Mouse (Mus musculus): Measurements from ENCODE around the gene Rmi2. TPM values are rescaled to one million over a fixed set of nuclear protein-coding genes. Genes with fewer than 3 reads are reported as not detected.

Rmi2 gene
- total RNA-seq (2014; fragmentation: Nextera tagmentation): 8.9 and 9.5 TPM in 2 replicates
- total RNA-seq (2017): 5.1 and 5.7 TPM in 2 replicates
- 7.8 and 8.3 TPM in 2 replicates for polyA plus RNA-seq (2012)

DNA sequence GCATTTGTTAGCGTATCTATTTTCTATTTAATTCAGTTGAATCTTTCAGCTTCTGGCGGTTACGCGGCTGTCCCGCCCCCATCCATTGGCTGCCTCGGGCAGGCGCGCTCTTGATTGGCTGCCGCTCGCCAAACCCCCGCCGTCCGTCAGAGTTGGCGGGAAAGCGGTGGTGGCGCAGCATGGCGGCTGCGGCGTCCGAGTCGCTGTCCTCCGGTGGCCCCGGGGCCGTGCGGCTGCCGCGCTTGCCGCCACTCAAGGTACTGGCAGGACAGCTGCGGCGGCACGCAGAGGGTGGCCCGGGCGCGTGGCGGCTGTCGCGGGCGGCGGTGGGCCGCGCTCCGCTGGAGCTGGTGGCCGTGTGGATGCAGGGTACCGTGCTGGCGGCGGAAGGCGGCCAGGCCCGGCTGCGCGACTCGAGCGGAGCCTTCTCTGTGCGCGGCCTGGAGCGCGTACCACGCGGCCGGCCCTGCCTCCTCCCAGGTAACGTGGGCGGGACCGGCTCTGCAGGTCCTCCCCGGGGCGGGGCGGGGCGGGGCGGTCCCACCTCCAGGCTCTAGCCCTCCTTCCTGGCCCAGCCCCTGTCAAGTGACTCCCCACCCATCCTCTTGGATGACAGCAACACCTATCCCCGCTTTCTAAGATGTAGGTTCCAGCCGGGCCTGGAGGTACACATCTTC is at the start of gene Rmi2:
Rmi2 (plus strand) TSS at position 149 of the 677 bp plus-strand sequence.
- ATAC-seq (ENCODE audit: extremely low read depth, insufficient number of reproducible peaks, low FRiP score, poor library complexity, severe bottlenecking) (peak; percentile 80), DNase-seq (ENCODE audit: low spot score) (peak; percentile 100)
- Histone ChIP-seq H3K9me3 (replicated peaks) (0 out of 2 replicates have a peak, but pooled peaks cover 2% of the 10 kb centered on the region), H3K36me3 (replicated peaks) (peaks cover 32% of the 10 kb centered on the region), H3K4me1 (ENCODE audit: insufficient read depth, low read depth, low read length) (peaks cover 50% of the 10 kb centered on the region), H3K4me3 (ENCODE audit: low read depth, low read length) (peak within 1 kb of the TSS; percentile 92), H3K27me3 (ENCODE audit: insufficient read depth, low read length) (no peaks in the 10 kb centered on the region)
- TF ChIP-seq CTCF (IDR thresholded peaks at IDR 0.05; ENCODE audit: low read depth, low read length): no peak
- TF ChIP-seq TAL1 (conservative IDR thresholded peaks at IDR 0.05; ENCODE audit: low read depth, low read length): no peak
- TF ChIP-seq GATA1 (IDR thresholded peaks at IDR 0.05; ENCODE audit: borderline replicate concordance, low read length): no peak
- no peak for TF ChIP-seq POLR2AphosphoS5 (IDR thresholded peaks at IDR 0.05; ENCODE audit: insufficient replicate concordance, low read depth, low read length)
- TF ChIP-seq GATA2 (IDR thresholded peaks at IDR 0.05; ENCODE audit: borderline replicate concordance, low read depth, low read length): no peak

DNA sequence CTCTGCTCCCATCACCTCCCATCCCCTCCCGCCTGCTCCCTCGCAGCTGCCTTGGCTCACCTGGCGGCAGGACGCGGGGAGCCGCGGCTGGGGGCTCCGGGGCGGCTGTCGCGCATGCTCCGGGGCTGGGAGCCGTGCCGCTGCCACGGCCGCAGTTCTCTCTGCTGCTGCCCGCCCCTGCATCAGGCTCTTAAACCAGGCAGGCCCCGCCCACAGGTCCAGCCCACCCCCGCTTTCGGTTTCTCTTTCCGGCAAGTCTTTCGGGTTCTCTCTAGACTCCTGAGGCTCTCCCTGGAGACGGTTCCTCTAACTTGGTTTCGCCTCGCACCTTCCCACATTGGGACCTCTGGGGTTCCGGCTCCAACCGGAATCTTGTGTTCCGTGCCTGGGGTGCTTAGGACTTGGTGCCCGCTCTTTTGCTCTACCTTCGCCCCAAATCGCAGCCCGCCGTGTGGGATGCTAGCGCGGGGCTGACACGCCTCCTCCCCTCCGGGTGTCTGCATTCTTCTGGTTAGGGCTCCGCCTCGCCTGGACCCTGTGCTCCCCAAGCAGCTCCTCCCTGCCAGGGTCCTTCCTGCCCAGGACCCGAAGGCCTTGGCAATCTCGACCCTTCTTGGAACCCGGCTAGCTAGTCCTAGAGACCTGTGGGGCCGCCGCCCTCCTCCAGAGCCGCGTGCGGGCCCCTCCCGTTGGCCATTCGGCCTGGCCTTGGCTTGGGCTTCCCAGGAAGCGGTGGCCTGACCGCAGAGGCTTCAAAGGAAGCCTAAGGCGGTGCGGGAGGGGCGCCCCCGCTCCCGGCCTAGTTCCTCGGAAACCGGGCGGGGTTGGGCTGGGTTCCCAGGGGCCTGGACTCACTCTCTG is 49.3 kb upstream of the Rmi2 start, which contains the start of gene Socs1:
Socs1 (minus strand) TSS at position 166 of the 861 bp plus-strand sequence.
- peak within 1 kb of the TSS; percentile 84 for H3K4me3 ChIP-seq (ENCODE audit: low read depth, low read length)
- TF ChIP-seq GATA1 (IDR thresholded peaks at IDR 0.05; ENCODE audit: borderline replicate concordance, low read length) (no peak), CTCF (IDR thresholded peaks at IDR 0.05; ENCODE audit: low read depth, low read length) (no peak), POLR2AphosphoS5 (IDR thresholded peaks at IDR 0.05; ENCODE audit: insufficient replicate concordance, low read depth, low read length) (no peak), TAL1 (conservative IDR thresholded peaks at IDR 0.05; ENCODE audit: low read depth, low read length) (no peak), GATA2 (IDR thresholded peaks at IDR 0.05; ENCODE audit: borderline replicate concordance, low read depth, low read length) (no peak)
- peaks cover 78% of the 10 kb centered on the region for H3K4me1 ChIP-seq (ENCODE audit: insufficient read depth, low read depth, low read length)
- H3K27me3 ChIP-seq (ENCODE audit: insufficient read depth, low read length): peaks cover 16% of the 10 kb centered on the region
- ATAC-seq (ENCODE audit: extremely low read depth, insufficient number of reproducible peaks, low FRiP score, poor library complexity, severe bottlenecking): peak; percentile 66
- DNase-seq (ENCODE audit: low spot score): peak; percentile 95
- peaks cover 7% of the 10 kb centered on the region for H3K9me3 ChIP-seq (replicated peaks)
- peaks cover 38% of the 10 kb centered on the region for H3K36me3 ChIP-seq (replicated peaks)

DNA sequence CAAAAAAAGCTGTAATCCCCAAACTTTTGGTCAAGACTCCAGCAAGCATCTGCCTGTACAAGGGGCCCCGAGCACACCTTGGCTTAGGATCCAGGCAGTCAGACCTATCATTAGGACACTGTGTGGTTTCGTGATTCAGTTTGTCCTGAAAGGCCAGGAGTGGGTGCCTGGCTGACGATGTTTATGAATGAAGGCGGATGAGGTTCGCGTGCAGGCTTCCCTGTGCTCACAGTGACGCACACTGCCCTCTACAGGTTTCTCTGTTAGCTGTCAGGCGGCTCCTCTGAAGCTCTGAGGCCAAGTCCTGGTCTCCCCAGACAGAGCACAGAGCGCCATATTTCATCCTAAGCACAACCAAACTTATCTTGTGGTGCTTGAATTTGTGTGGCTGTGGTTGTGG is 48.6 kb upstream of the Rmi2 start:
- H3K4me3 ChIP-seq (ENCODE audit: low read depth, low read length): peak overlapping the region; percentile 84

DNA sequence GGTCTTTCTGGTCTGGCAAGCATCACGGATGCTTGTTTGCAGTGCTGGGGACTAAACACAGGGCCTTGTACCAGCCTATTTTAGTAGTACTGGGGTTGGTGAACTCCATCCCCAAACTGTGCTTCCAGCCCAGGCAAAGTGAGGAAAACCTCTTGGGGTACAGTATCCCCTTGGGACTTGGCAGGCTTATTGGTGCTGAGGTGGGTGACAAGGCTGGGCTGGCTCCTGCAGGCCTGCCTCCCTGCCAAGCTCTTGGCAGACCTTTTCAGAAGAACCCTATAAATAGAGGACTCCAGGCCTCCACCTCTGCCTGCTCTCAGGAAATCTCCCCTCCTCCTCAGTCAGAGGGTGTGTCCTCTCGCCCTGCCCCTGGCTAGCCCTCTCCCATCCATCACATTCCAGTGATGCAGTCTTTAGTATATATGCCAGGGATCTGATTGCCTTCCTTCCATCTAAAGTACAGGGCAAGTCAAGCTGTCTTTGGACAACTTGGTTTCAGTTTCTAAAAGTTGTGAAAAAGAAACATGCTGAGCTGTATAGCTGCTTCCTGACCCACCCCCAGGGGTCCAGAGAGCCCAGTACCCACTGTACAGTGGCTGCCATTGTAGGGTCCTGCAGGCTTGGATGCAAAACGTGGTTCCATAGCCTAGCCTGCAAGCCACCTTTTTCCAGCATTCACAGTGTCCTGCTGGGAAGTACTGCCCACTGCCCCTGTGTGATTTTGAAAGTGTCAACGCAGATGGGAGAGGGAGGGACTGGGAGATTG is 47.9 kb upstream of the Rmi2 start:
- peaks cover 74% of the 10 kb centered on the region for H3K4me1 ChIP-seq (ENCODE audit: insufficient read depth, low read depth, low read length)
- no peak for DNase-seq (ENCODE audit: low spot score)
- TF ChIP-seq CTCF (IDR thresholded peaks at IDR 0.05; ENCODE audit: low read depth, low read length) (no peak), TAL1 (conservative IDR thresholded peaks at IDR 0.05; ENCODE audit: low read depth, low read length) (no peak), GATA2 (IDR thresholded peaks at IDR 0.05; ENCODE audit: borderline replicate concordance, low read depth, low read length) (no peak), GATA1 (IDR thresholded peaks at IDR 0.05; ENCODE audit: borderline replicate concordance, low read length) (no peak), POLR2AphosphoS5 (IDR thresholded peaks at IDR 0.05; ENCODE audit: insufficient replicate concordance, low read depth, low read length) (no peak)
- H3K4me3 ChIP-seq (ENCODE audit: low read depth, low read length): peak overlapping the region; percentile 84; the same call in 1 of the 2 replicates
- peaks cover 29% of the 10 kb centered on the region for H3K27me3 ChIP-seq (ENCODE audit: insufficient read depth, low read length)
- H3K9me3 ChIP-seq (replicated peaks): peaks cover 7% of the 10 kb centered on the region
- peaks cover 26% of the 10 kb centered on the region for H3K36me3 ChIP-seq (replicated peaks)
- no peak for ATAC-seq (ENCODE audit: extremely low read depth, insufficient number of reproducible peaks, low FRiP score, poor library complexity, severe bottlenecking)

More for the DNA sequence above, 48.6 kb upstream of the Rmi2 start:
- peak; percentile 76 for DNase-seq (ENCODE audit: low spot score)
- TF ChIP-seq GATA2 (IDR thresholded peaks at IDR 0.05; ENCODE audit: borderline replicate concordance, low read depth, low read length) (no peak), POLR2AphosphoS5 (IDR thresholded peaks at IDR 0.05; ENCODE audit: insufficient replicate concordance, low read depth, low read length) (no peak), CTCF (IDR thresholded peaks at IDR 0.05; ENCODE audit: low read depth, low read length) (peak; percentile 62), TAL1 (conservative IDR thresholded peaks at IDR 0.05; ENCODE audit: low read depth, low read length) (no peak), GATA1 (IDR thresholded peaks at IDR 0.05; ENCODE audit: borderline replicate concordance, low read length) (no peak)
- peaks cover 23% of the 10 kb centered on the region for H3K27me3 ChIP-seq (ENCODE audit: insufficient read depth, low read length)
- peak; percentile 35; the same call in 1 of the 2 replicates for ATAC-seq (ENCODE audit: extremely low read depth, insufficient number of reproducible peaks, low FRiP score, poor library complexity, severe bottlenecking)
- peaks cover 32% of the 10 kb centered on the region for H3K36me3 ChIP-seq (replicated peaks)
- peaks cover 7% of the 10 kb centered on the region for H3K9me3 ChIP-seq (replicated peaks)
- peaks cover 78% of the 10 kb centered on the region for H3K4me1 ChIP-seq (ENCODE audit: insufficient read depth, low read depth, low read length)

DNA sequence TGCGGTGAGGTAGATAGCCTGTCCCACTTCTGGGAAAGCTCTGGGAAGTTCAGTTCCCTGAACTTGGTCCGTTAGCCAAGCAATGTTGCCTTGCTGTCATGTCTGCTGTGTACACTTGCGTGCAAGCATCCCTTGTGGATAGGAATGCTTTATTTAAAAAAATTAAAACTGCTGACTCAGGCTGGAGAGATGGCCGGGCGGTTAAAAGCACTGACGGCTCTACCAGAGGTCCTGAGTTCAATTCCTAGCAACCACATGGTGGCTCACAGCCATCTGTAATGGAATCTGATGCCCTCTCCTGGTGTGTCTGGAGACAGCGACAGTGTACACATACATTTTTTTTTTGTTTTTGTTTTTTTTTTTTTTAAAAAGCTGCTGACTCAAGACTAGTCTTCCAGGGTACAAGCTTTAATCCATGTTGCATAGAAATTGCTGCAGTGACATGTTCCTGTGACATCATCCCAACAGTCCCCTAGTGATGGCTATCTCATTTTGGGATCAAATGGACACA is 47.3 kb upstream of the Rmi2 start:
- H3K9me3 ChIP-seq (replicated peaks): peaks cover 7% of the 10 kb centered on the region
- peaks cover 34% of the 10 kb centered on the region for H3K27me3 ChIP-seq (ENCODE audit: insufficient read depth, low read length)
- H3K4me3 ChIP-seq (ENCODE audit: low read depth, low read length): no peak overlapping the region
- H3K36me3 ChIP-seq (replicated peaks): peaks cover 21% of the 10 kb centered on the region
- no peak for DNase-seq (ENCODE audit: low spot score)
- no peak for ATAC-seq (ENCODE audit: extremely low read depth, insufficient number of reproducible peaks, low FRiP score, poor library complexity, severe bottlenecking)
- peaks cover 67% of the 10 kb centered on the region for H3K4me1 ChIP-seq (ENCODE audit: insufficient read depth, low read depth, low read length)
- TF ChIP-seq CTCF (IDR thresholded peaks at IDR 0.05; ENCODE audit: low read depth, low read length): no peak
- no peak for TF ChIP-seq GATA1 (IDR thresholded peaks at IDR 0.05; ENCODE audit: borderline replicate concordance, low read length)
- TF ChIP-seq GATA2 (IDR thresholded peaks at IDR 0.05; ENCODE audit: borderline replicate concordance, low read depth, low read length): no peak
- no peak for TF ChIP-seq TAL1 (conservative IDR thresholded peaks at IDR 0.05; ENCODE audit: low read depth, low read length)
- TF ChIP-seq POLR2AphosphoS5 (IDR thresholded peaks at IDR 0.05; ENCODE audit: insufficient replicate concordance, low read depth, low read length): no peak
